Mouse (Mus musculus) cerebellum, postnatal 25 days (tissue): ENCODE results near the gene Catsper2.
"Not testable (repeated sequence)": the region's sequence is repeated elsewhere in the genome, so short reads cannot be mapped to it uniquely, and the experiment has no call there.

Experiments used
- DNase-seq, 2 experiments: peaks; one replicate each; pipeline ENCODE4 v3.0.0; 2021; ENCODE audit warnings: mixed read lengths in 2 of 2

Gene Catsper2

GRCm38 (mm10) chr2:121425890-121426289 is 12.3 kb upstream of the Catsper2 start:
- DNase-seq = no peak

DNA sequence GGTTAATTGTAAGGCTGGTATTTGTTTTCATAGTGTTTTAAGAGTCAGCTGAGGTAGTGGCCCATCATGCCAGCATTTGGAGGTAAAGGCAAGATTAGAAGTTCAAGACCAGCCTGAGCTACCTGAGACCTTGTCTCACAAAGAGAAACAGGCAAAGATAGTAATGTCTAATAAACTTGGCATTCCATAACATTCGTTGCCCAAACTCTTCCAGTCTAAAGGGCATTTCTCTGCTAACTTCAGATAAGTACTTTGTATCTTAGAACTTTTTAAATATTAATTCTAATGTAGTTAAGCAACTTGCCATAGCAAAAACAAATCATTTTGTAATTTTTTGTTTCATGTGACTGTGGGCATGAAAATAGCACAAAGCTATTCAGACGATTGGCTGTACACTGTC is 9.6 kb upstream of the Catsper2 start:
- DNase-seq = no peak

DNA sequence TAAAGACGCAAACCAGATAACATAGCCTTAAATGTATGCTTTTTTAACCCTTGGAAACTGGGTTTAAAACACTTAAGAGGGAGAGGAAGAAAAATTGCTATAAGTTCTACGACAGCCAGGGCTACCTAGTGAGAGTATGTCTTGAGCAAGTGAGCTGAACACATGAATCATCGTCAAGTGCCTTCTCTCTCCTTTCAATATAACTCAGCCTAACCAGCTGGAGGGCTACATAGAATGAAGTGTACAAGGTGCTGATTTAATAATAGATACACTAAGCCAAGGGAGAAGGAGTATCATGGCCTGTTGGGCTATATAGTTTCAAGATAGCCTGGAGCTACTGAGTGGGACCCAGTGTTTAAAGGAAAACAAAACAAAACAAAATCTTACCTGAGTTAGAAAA is 4.9 kb upstream of the Catsper2 start:
- no peak for DNase-seq

GRCm38 (mm10) chr2:121416356-121416755 is 2.8 kb upstream of the Catsper2 start:
- no peak for DNase-seq

DNA sequence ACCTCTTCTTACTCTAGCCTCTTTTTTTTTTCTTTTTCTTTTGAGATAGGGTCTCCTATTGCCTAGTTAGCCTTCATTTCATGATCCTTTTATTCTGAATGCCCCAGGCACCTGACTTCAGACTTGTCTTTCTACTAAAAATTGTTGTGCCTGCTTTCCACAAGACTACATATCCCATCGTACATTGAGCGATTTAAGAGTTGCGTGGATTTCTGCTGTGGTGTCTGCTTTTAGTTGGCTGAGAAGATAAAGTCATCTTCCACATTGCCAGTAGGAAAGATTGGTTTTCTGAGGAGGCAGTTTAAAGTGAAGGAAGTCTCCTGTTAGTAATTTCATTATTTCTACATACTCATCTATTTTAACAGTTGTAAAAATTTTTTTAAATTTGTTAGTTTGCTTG is 2.0 kb upstream of the Catsper2 start:
- DNase-seq = no peak

- DNase-seq = no peak
Measured at GRCm38 (mm10) chr2:121415103-121415502, 1.5 kb upstream of the Catsper2 start.

DNA sequence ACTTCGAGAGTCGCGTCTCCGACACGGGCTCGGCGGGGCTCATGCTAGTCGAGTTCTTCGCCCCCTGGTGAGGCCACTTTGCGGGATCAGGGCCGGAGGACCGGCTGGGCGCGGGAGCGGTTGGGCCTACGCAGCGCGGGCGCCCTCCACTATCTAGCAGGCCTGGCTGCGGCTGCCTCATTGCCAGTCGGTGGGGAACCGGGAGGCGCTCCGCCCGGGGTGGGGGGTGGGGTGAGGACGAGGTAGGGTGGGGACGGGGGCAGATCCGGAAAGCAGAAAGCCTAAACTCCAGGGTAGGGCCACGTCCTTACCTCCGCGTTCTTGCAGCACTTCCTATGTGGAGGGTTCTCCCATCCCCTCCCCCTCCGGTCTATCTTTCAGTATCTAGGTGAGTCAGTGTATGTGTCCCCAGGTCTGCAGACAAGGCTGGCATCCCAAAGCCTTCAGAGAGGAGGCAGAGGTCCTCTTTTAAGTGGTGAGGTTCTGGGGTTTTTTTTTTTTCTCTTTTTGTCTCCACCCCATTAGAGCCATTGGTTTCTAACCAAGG is 620 bp upstream of the Catsper2 start:
- DNase-seq = no peak

DNA sequence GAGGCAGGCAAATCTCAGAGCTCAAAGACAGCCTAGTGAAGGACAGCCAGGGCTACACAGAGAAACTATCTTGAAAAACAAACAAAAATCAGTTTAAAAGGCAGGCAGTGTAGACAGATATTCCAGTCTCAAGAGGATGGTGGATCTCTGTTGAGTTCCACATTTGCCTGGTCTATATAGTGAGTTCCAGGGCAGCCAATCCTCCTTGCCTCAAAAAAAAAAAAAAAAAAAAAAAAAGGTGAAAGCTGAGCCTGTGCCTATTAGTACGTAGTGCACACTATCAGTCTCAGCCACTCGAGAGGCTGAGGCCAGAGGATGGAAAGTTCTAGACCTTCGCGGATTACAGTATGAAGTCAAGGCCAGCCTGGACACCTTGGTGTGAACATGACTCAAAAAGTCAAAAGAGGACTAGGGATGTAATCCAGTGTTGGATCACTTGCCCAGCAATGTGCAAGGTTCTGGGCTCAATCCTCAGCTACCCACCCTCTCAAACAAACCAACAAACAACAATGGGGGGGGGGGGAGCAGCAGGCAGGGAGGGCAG is 677 bp downstream of the Catsper2 start:
- DNase-seq = no peak

GRCm38 (mm10) chr2:121408160-121408559 is 5.4 kb downstream of the Catsper2 start:
- peak; percentile 14 to 50 for DNase-seq

GRCm38 (mm10) chr2:121403296-121403695 is 10.3 kb downstream of the Catsper2 start:
- DNase-seq = no peak

DNA sequence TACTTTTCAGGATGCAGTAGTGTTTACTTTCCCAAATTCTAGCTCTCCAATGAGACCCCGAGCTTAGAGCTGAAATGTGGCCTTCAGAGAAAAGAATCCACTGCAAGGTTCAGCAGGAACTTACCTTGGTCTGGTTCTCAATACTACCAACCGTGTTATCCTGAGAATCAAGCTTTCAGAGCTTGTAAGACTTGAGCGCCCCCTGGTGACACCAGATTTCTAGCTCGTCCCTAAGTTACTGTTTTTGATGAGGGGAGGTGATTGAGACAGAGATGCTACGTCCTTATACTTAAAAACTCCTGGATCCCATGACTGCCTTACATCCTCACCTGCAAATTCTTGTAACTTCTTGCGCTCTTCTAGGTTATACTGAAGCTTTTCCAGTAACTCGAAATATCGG is 17.0 kb downstream of the Catsper2 start:
- DNase-seq = peak; percentile 91 to 95

GRCm38 (mm10) chr2:121386961-121387575 is 26.5 kb downstream of the Catsper2 start, which contains the start of gene Strc:
TSS of gene Strc (minus strand) at chr2:121387168.
- DNase-seq = not testable (repeated sequence)

- no peak for DNase-seq
Measured at GRCm38 (mm10) chr2:121374766-121375165, 38.8 kb downstream of the Catsper2 start.

DNA sequence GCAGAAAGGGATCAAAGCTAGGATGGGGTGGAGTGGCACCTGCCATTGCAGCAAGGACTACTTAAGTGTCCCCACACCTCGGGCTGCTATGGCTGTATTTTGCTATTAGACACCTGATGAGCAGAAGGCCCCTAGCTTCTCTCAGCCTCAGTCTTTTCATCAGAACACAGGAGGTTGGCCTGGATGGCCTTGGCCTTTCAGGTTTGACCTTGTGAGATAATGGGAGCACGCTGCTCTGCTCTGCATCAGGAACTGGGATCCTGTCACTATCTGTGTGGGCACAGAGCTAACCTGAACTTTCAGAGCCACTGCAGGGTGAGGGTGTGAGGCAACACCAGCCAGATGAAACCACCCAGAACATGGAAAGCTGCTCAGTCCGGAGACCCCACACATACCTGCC is 41.3 kb downstream of the Catsper2 start:
- no peak for DNase-seq

- no peak for DNase-seq
Measured at GRCm38 (mm10) chr2:121370921-121371320, 42.7 kb downstream of the Catsper2 start.

DNA sequence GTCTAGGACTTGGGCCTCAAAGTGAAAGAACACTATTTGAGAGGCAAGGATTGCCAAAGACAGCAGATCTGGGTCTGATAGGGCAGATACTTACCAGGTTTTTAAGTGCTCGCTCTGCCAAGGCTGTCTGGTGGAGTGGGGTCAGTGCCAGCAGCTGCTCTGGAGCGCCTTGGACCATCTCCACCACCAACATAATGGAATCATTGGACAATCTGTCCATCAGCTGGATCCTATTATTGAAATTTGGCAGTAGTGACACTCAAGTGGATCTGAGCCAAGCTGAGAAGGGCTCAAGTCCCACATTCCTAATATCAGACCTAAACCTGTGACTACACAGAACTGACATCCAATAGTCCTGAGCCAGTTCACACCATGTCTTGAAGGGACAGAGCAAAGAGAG is 44.8 kb downstream of the Catsper2 start:
- DNase-seq = peak; percentile 36 to 64

- no peak for DNase-seq
Measured at GRCm38 (mm10) chr2:121363656-121364055, 49.9 kb downstream of the Catsper2 start.

GRCm38 (mm10) chr2:121359461-121359860 is 54.1 kb downstream of the Catsper2 start:
- peak; percentile 38 to 47 for DNase-seq

DNA sequence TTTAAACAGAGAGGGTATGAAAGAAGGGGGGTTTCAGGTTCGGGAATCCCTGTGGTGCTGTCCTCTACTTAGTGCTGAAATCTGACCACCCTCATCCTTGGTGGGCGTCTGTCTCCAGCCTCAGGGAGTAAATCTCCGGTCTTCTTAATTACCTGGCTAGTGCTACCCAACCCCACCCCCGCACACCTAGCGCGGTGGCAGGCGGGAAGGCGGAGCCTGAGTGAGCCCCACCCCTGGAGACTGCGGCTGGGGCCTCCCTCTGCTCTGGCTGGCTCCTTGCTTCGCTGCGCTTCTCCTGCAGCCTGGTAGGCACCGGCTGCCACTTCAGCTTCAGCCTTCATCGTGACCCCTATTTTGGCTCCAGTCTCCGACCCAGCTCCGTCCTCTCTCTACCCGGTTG is 55.2 kb downstream of the Catsper2 start:
- peak; percentile 95 to 97 for DNase-seq

DNA sequence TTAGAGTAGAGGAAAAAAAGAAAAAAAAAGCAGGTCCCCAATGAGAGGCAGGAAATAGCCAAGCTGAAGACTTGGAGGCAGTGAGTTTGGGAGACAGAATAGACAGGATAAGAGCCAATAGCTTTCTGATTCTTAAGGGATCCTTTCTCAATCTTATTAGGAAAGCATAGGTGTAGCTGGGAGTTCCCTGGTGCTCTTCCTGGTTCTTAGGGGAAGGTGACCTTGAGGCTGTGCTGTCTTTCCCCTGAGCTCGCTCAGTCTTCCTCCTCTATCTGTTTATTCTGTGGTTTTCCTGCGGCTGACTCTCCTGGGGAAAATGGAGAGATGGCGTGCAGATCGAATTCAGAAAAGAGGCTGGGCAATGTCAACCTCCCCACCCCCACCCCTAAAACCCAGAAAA is 55.6 kb downstream of the Catsper2 start:
- no peak for DNase-seq

DNA sequence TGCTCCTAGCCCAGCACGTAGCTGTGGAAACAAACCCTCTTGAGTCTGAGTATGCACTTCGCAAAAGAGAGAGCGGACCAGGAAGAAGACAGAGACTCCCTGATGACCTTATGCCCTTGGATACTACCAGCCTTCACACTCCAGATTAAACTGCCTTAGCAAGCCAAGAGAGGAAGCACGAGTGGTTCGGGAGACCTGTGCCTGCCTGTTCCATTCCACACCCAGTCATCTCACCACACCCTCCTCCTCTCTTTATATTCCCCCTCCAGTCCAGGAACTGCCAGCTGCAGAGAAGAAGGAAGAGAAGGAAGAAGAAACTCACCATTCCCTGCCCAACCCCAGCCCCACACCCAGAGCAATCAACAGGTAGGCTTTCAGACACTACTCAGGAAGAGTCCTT is 56.1 kb downstream of the Catsper2 start, which contains the start of gene Ckmt1:
TSS of gene Ckmt1 (plus strand) at position 221 of the 400 bp plus-strand sequence.
- no peak for DNase-seq

- peak; percentile 99 for DNase-seq
Measured at GRCm38 (mm10) chr2:121354820-121355592, 58.6 kb downstream of the Catsper2 start, which contains the start of gene Ppip5k1. TSS of gene Ppip5k1 (minus strand) at chr2:121355396.

GRCm38 (mm10) chr2:121354378-121354777 is 59.2 kb downstream of the Catsper2 start:
- DNase-seq = no peak

GRCm38 (mm10) chr2:121353156-121353555 is 60.4 kb downstream of the Catsper2 start:
- DNase-seq = no peak
